7 mouse cellular contexts compared by ENCODE assay signal in the genomic region with DNA sequence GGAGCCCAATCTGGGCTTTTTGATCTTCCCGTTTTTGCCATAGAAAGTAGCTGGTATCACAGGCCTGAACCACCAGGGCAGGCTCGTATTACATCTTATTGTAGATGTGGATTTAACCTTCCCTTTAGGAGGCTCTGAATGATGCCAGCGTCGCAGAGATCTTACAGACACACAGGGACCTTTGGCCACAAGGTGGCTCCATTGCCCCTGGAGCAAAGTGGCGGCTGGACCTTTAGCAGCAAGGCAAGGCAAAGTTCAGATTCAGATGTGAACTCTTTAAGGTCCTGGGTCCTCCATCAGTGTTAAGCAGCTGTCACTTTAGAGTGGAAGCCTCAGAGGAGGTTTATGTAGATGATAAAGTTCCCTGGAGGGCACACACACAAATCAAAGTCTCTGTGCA. TPM values are rescaled to one million over a fixed set of nuclear protein-coding genes. Genes with fewer than 3 reads are reported as not detected.
DNase-seq lines count a peak whose midpoint lies in the region; TF ChIP-seq lines count a peak whose summit lies in the region.

No protein-coding gene starts in this region.

- H3K4me1 ChIP-seq in ES-Bruce4 (ENCODE audit: control insufficient read depth, insufficient read depth, low read length), result no peaks in the 10 kb centered on the region

- no peak overlapping the region for H3K27ac ChIP-seq in ES-Bruce4 (ENCODE audit: insufficient read depth, low read length)

- DNase-seq in cerebellum, adult 18-20 months, result peak; percentile 70 to 72
- peak; percentile 38 to 56 for DNase-seq in gastrocnemius, adult 8-10 months (ENCODE audit: low spot score in 2 of 2)
- DNase-seq in layer of hippocampus, adult 11-12 months (ENCODE audit: low spot score), result peak; percentile 68
- DNase-seq in lung, postnatal 25 days (ENCODE audit: low spot score), result peak; percentile 81
- DNase-seq in spleen, adult 12 weeks (ENCODE audit: low spot score), result peak; percentile 37

- no peak for TF ChIP-seq POLR2A in ES-Bruce4 (IDR thresholded peaks at IDR 0.05; ENCODE audit: insufficient read depth, low read length)

- no peaks in the 10 kb centered on the region for H3K79me2 ChIP-seq in C2C12 (ENCODE audit: control insufficient read depth, insufficient read depth)

- no peaks in the 10 kb centered on the region for H3K79me3 ChIP-seq in C2C12 (ENCODE audit: low read depth)

- peak; percentile 53 for TF ChIP-seq CTCF in C2C12 (IDR thresholded peaks at IDR 0.05; ENCODE audit: control insufficient read depth, insufficient read depth, insufficient read length)
- TF ChIP-seq CTCF in ES-Bruce4 (IDR thresholded peaks at IDR 0.05; ENCODE audit: low read depth, low read length), result peak; percentile 81

- no peak for TF ChIP-seq EP300 in ES-Bruce4 (IDR thresholded peaks at IDR 0.05; ENCODE audit: insufficient read depth, low read depth, low read length)

- no peak overlapping the region for H3ac ChIP-seq in C2C12 (ENCODE audit: control insufficient read depth, insufficient read length, low read depth)

- no peaks in the 10 kb centered on the region for H3K9me3 ChIP-seq in ES-Bruce4 (replicated peaks; ENCODE audit: control insufficient read depth, insufficient read depth, low read length, poor library complexity, severe bottlenecking)

- H3K27me3 ChIP-seq in C2C12 (ENCODE audit: control insufficient read depth, insufficient read depth, insufficient read length), result no peaks in the 10 kb centered on the region
- no peaks in the 10 kb centered on the region for H3K27me3 ChIP-seq in ES-Bruce4 (ENCODE audit: control insufficient read depth, insufficient read depth, low read length, poor library complexity, severe bottlenecking)

- no peak overlapping the region for H3K4me3 ChIP-seq in C2C12 (ENCODE audit: insufficient read depth, poor library complexity, severe bottlenecking)
- H3K4me3 ChIP-seq in ES-Bruce4 (ENCODE audit: low read depth, low read length), result no peak overlapping the region

- peaks cover 13% of the 10 kb centered on the region for H3K36me3 ChIP-seq in C2C12 (ENCODE audit: control insufficient read depth, insufficient read depth)
- peaks cover 8% of the 10 kb centered on the region for H3K36me3 ChIP-seq in ES-Bruce4 (ENCODE audit: control insufficient read depth, insufficient read depth, low read length, poor library complexity, severe bottlenecking)

- no peak overlapping the region for H3K9ac ChIP-seq in ES-Bruce4 (ENCODE audit: low read depth, poor library complexity, severe bottlenecking)

TF ChIP-seq in C2C12, 6 proteins besides CTCF, POLR2A, EP300 and RAD21:
- TF ChIP-seq CEBPB (IDR thresholded peaks at IDR 0.05; ENCODE audit: low read depth) (no peak), MYOD1 (IDR thresholded peaks at IDR 0.05; ENCODE audit: control insufficient read depth, insufficient read length, low read depth) (no peak), USF1 (IDR thresholded peaks at IDR 0.05; ENCODE audit: low read depth) (no peak), MAX (IDR thresholded peaks at IDR 0.05) (no peak), FOSL1 (IDR thresholded peaks at IDR 0.05; ENCODE audit: insufficient read depth, low read length, poor library complexity, severe bottlenecking) (no peak), MYOG (IDR thresholded peaks at IDR 0.05; ENCODE audit: control insufficient read depth, extremely low read depth, insufficient read length) (no peak)

RNA-seq across cellular contexts. Expression of gene Nup54, which starts 26.3 kb away (rescaled TPM):
- polyA plus RNA-seq in C2C12 (2012; fragmentation: generic; extraction: Trizol) (13.4 TPM), ES-Bruce4 (2011; ENCODE audit: insufficient read depth, insufficient read length, low read depth, missing spikeins) (99.7 and 109 TPM in 2 replicates)
- 10 to 100 TPM in 3 of 4 experiments, 1 to 10 TPM in 1; 9.5 to 13.5 (median 10.8) TPM for total RNA-seq in gastrocnemius, adult 8-10 months (2022)

RNA-seq across cellular contexts. Expression of gene Scarb2, which starts 45.3 kb away (rescaled TPM):
- 23.6 TPM for polyA plus RNA-seq in C2C12 (2012; fragmentation: generic; extraction: Trizol)
- polyA plus RNA-seq in ES-Bruce4 (2011; ENCODE audit: insufficient read depth, insufficient read length, low read depth, missing spikeins), result 62.1 and 62.8 TPM in 2 replicates
- total RNA-seq in gastrocnemius, adult 8-10 months (2022), result 10 to 100 TPM; 72.4 to 89.7 (median 80.3) TPM
